Mouse (Mus musculus): ENCODE data around the gene Sdccag8.

- TF ChIP-seq CTCF (IDR thresholded peaks at IDR 0.05; ENCODE audit: extremely low read depth, insufficient read depth, low read length) (no peak), POLR2A (IDR thresholded peaks at IDR 0.05; ENCODE audit: extremely low read depth, insufficient read depth, low read length) (no peak)
Measured at GRCm38 (mm10) chr1:176880101-176880500, 65.6 kb downstream of the Sdccag8 start.

Data from cortical plate, adult 2 months (tissue).